ENCODE assay signal across 21 mouse cellular contexts in the genomic region with DNA sequence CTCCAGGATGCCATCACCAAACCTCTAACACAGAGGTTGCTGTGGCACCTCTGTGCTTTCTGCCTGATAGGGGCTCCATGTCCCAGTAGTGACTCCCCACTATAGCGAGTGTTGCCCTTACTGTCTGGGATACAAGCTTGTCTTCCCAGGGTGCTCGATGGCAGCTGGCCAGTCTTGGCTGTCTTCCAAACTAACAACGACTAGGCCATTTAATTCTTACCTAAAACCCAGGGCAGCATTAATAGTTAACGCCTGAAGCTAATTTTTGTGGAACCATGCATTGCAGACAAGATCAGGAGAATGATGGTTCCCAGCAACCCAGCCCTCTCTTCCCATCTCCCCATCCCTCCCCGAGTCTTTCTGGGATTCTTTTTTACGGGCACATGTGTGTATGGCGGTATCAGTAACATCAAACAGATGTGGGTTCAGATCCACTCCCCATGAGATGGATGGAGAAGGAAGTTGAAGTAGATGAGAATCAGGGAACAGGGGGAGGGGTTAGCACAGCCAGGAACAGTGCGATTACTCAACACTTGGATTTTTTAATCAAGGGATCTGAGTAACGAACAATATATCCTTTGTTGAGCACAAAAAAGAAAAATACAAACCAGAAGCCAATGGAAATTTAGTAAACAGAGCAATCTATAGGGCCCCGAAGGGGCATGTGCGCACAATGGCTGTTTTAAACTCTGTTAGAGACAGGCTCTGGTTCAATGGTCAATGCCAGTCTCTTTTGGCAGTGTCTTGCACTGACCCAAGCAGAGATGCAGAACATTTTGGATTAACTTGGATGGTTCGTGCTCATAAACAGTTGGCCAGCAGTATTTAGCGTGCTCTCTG.
DNase-seq lines count a peak whose midpoint lies in the region; ATAC-seq and TF ChIP-seq lines count a peak whose summit lies in the region.
"Had no signal": no experiment of that assay in that cellular context is flagged by ENCODE, and none has a peak within 500 bp of the region (broad histone marks: within the 10 kb centered on the region; RNA-seq: fewer than 3 reads in every experiment).

No protein-coding gene starts in this region.

- H3K27ac ChIP-seq in embryonic facial prominence, embryonic 13.5 days = peak overlapping the region; percentile 11; the same call in 1 of the 2 replicates
- no peak overlapping the region for H3K27ac ChIP-seq in embryonic facial prominence, embryonic 10.5 days (replicated peaks)
- no peak overlapping the region for H3K27ac ChIP-seq in midbrain, embryonic 11.5 days (ENCODE audit: low read depth, low read length)
- H3K27ac ChIP-seq in midbrain, postnatal 0 days (ENCODE audit: low read depth, low read length) = no peak overlapping the region
- H3K27ac ChIP-seq: hindbrain, embryonic 12.5 days; limb, embryonic 12.5 days; liver, embryonic 13.5 days; macrophage; midbrain, embryonic 12.5 days had no signal

- H3K36me3 ChIP-seq in embryonic facial prominence, embryonic 13.5 days = no peaks in the 10 kb centered on the region
- H3K36me3 ChIP-seq in embryonic facial prominence, embryonic 10.5 days (replicated peaks) = no peaks in the 10 kb centered on the region
- no peaks in the 10 kb centered on the region for H3K36me3 ChIP-seq in midbrain, embryonic 11.5 days (ENCODE audit: control insufficient read depth, insufficient read depth, low read length)
- H3K36me3 ChIP-seq in midbrain, postnatal 0 days (ENCODE audit: insufficient read depth, low read length) = no peaks in the 10 kb centered on the region
- H3K36me3 ChIP-seq in myocyte (ENCODE audit: control insufficient read depth, insufficient read depth) = no peaks in the 10 kb centered on the region
- H3K36me3 ChIP-seq: heart, embryonic 12.5 days; hindbrain, embryonic 12.5 days; limb, embryonic 12.5 days; liver, embryonic 13.5 days; midbrain, embryonic 12.5 days had no signal

- no peak; the same call in 1 of the 2 replicates for ATAC-seq in embryonic facial prominence, embryonic 13.5 days (ENCODE audit: insufficient number of reproducible peaks, insufficient read depth, low FRiP score, low TSS enrichment, low read depth)
- no peak for ATAC-seq in midbrain, embryonic 11.5 days (ENCODE audit: low FRiP score)
- ATAC-seq in midbrain, postnatal 0 days (ENCODE audit: low FRiP score) = no peak

- 60% methylated on average over 13 of the region's 13 CpGs for WGBS in embryonic facial prominence, embryonic 13.5 days
- 82% methylated on average over 13 of the region's 13 CpGs for WGBS in embryonic facial prominence, embryonic 10.5 days
- WGBS in midbrain, embryonic 11.5 days = 87% methylated on average over 13 of the region's 13 CpGs
- 76% methylated on average over 13 of the region's 13 CpGs for WGBS in midbrain, postnatal 0 days

- no peak overlapping the region for H3K4me3 ChIP-seq in embryonic facial prominence, embryonic 13.5 days
- no peak overlapping the region for H3K4me3 ChIP-seq in embryonic facial prominence, embryonic 10.5 days
- no peak overlapping the region for H3K4me3 ChIP-seq in midbrain, embryonic 11.5 days (ENCODE audit: low read depth, low read length)
- H3K4me3 ChIP-seq in midbrain, postnatal 0 days (ENCODE audit: low read depth, low read length) = no peak overlapping the region
- no peak overlapping the region for H3K4me3 ChIP-seq in myocyte
- H3K4me3 ChIP-seq: heart, embryonic 12.5 days; hindbrain, embryonic 12.5 days; limb, embryonic 12.5 days; liver, embryonic 13.5 days; midbrain, embryonic 12.5 days had no signal

- no peaks in the 10 kb centered on the region for H3K9me3 ChIP-seq in embryonic facial prominence, embryonic 13.5 days
- no peaks in the 10 kb centered on the region for H3K9me3 ChIP-seq in embryonic facial prominence, embryonic 10.5 days
- H3K9me3 ChIP-seq in midbrain, embryonic 11.5 days (ENCODE audit: control insufficient read depth, low read length) = no peaks in the 10 kb centered on the region
- no peaks in the 10 kb centered on the region for H3K9me3 ChIP-seq in midbrain, postnatal 0 days (ENCODE audit: low read length)
- H3K9me3 ChIP-seq: heart, embryonic 12.5 days; hindbrain, embryonic 12.5 days; limb, embryonic 12.5 days; liver, embryonic 13.5 days; midbrain, embryonic 12.5 days had no signal

- TF ChIP-seq CTCF in midbrain, postnatal 0 days (IDR thresholded peaks at IDR 0.05) = no peak

- H3K4me2 ChIP-seq in embryonic facial prominence, embryonic 13.5 days = no peak overlapping the region
- no peak overlapping the region for H3K4me2 ChIP-seq in midbrain, embryonic 11.5 days
- no peak overlapping the region for H3K4me2 ChIP-seq in midbrain, postnatal 0 days (ENCODE audit: low read depth, low read length, poor library complexity, severe bottlenecking)
- peak overlapping the region; percentile 74 for H3K4me2 ChIP-seq in myocyte (ENCODE audit: low read depth)
- H3K4me2 ChIP-seq: heart, embryonic 12.5 days; hindbrain, embryonic 12.5 days; limb, embryonic 12.5 days; liver, embryonic 13.5 days; lung, embryonic 14.5 days; midbrain, embryonic 12.5 days had no signal

- H3K9ac ChIP-seq in embryonic facial prominence, embryonic 13.5 days = no peak overlapping the region
- H3K9ac ChIP-seq in midbrain, embryonic 11.5 days (ENCODE audit: low read length) = no peak overlapping the region
- no peak overlapping the region for H3K9ac ChIP-seq in midbrain, postnatal 0 days (replicated peaks; ENCODE audit: low read length, poor library complexity, severe bottlenecking)
- H3K9ac ChIP-seq: heart, embryonic 12.5 days; hindbrain, embryonic 12.5 days; limb, embryonic 12.5 days; liver, embryonic 13.5 days; lung, embryonic 14.5 days; midbrain, embryonic 12.5 days had no signal

- peaks cover 21% of the 10 kb centered on the region for H3K4me1 ChIP-seq in embryonic facial prominence, embryonic 13.5 days
- peaks cover 12% of the 10 kb centered on the region; the same call in 1 of the 2 replicates for H3K4me1 ChIP-seq in embryonic facial prominence, embryonic 10.5 days
- no peaks in the 10 kb centered on the region for H3K4me1 ChIP-seq in midbrain, embryonic 11.5 days (ENCODE audit: control insufficient read depth, insufficient read depth, low read length)
- no peaks in the 10 kb centered on the region for H3K4me1 ChIP-seq in midbrain, postnatal 0 days (ENCODE audit: insufficient read depth, low read length)
- H3K4me1 ChIP-seq: hindbrain, embryonic 12.5 days; liver, embryonic 13.5 days; midbrain, embryonic 12.5 days had no signal

- H3K79me2 ChIP-seq in myocyte (ENCODE audit: control insufficient read depth, insufficient read depth) = no peaks in the 10 kb centered on the region

- no peak for TF ChIP-seq POLR2A in myocyte (IDR thresholded peaks at IDR 0.05; ENCODE audit: insufficient read length, low read depth)

- no peak for DNase-seq in embryonic facial prominence, embryonic 10.5 days (ENCODE audit: low spot score)
- DNase-seq in midbrain, embryonic 11.5 days (ENCODE audit: low spot score, missing footprints) = peak; percentile 69
- no peak for DNase-seq in midbrain, postnatal 0 days (ENCODE audit: low spot score)
- peak; percentile 51 to 83 for DNase-seq in kidney, adult 8-10 months
- DNase-seq in cerebellum, adult 18-20 months = no peak
- DNase-seq: adrenal gland, postnatal 14 days; cerebellum, adult 8-10 months; heart, adult 11 months; heart, postnatal 14 days; liver, embryonic 13.5 days; lung, embryonic 14.5 days; right cerebral cortex, postnatal 14 days; spleen, adult 18-20 months; thymus, postnatal 36 days had no signal

- no peaks in the 10 kb centered on the region for H3K27me3 ChIP-seq in embryonic facial prominence, embryonic 13.5 days
- no peaks in the 10 kb centered on the region for H3K27me3 ChIP-seq in embryonic facial prominence, embryonic 10.5 days (replicated peaks; ENCODE audit: low read depth, poor library complexity, severe bottlenecking)
- no peaks in the 10 kb centered on the region for H3K27me3 ChIP-seq in midbrain, embryonic 11.5 days (ENCODE audit: control insufficient read depth, insufficient read depth, low read length)
- H3K27me3 ChIP-seq in midbrain, postnatal 0 days (ENCODE audit: insufficient read depth, low read length) = no peaks in the 10 kb centered on the region
- H3K27me3 ChIP-seq in myocyte (ENCODE audit: control insufficient read depth, insufficient read depth, insufficient read length) = no peaks in the 10 kb centered on the region
- H3K27me3 ChIP-seq: heart, embryonic 12.5 days; hindbrain, embryonic 12.5 days had no signal

- H3ac ChIP-seq in myocyte (ENCODE audit: control insufficient read depth, insufficient read length) = no peak overlapping the region

TF ChIP-seq in myocyte, 11 proteins besides CTCF, POLR2A, EP300 and RAD21:
- TF ChIP-seq CEBPB (IDR thresholded peaks at IDR 0.05; ENCODE audit: insufficient read depth, poor library complexity, severe bottlenecking) (no peak), TCF3 (IDR thresholded peaks at IDR 0.05; ENCODE audit: insufficient read length, low read depth) (no peak), E2F4 (IDR thresholded peaks at IDR 0.05; ENCODE audit: insufficient read depth) (no peak), SRF (IDR thresholded peaks at IDR 0.05; ENCODE audit: control insufficient read depth, insufficient read length, low read depth) (no peak), MYOD1 (IDR thresholded peaks at IDR 0.05; ENCODE audit: control insufficient read depth in 1 of 3, insufficient read length in 2 of 3, low read depth in 2 of 3) (no peak), MYOG (IDR thresholded peaks at IDR 0.05; ENCODE audit: control insufficient read depth in 1 of 3, insufficient read depth in 1 of 3, insufficient read length in 2 of 3, low read depth in 2 of 3) (no peak), TCF12 (IDR thresholded peaks at IDR 0.05; ENCODE audit: insufficient read depth, poor library complexity, severe bottlenecking) (no peak), POLR2AphosphoS2 (IDR thresholded peaks at IDR 0.05; ENCODE audit: insufficient read length, low read depth) (no peak)

Comparison
In these comparisons a context has a peak if more than half of its experiments do, and no peak if none do; other contexts are left out.
1. DNase-seq: peak in midbrain, embryonic 11.5 days (single experiment) and kidney, adult 8-10 months (2 of 2); none in embryonic facial prominence, embryonic 10.5 days (single experiment), midbrain, postnatal 0 days (single experiment) and cerebellum, adult 18-20 months (0 of 2).